Mouse (Mus musculus): ENCODE results near the gene Arhgef3. TPM values are rescaled to one million over a fixed set of nuclear protein-coding genes. Genes with fewer than 3 reads are reported as not detected.

The Arhgef3 gene
- total and polyA plus RNA-seq, 2 experiments from 2014 or later, result 17.9 to 21.4 TPM

DNA sequence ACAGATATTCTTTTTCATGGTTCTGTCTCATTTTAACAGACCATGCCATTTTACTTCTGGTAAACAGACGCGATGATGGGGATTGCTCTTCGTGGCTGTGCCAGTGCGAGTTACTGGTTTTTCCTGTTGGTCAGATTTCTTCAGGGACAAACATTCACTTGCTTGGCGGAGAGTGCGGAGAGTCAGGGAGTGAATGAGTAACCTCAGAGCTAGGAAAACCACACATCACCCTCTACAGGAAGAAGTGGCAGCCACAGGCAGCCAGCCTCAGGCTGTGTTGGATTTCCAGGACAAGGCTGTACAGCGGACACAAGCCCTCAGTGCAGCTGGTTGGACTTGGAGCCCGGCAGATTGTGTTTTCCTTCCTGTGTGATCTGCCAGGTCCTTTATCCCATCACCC is 82.3 kb downstream of the Arhgef3 start:
- 81% methylated on average over 8 of the region's 8 CpGs for WGBS
- no peak overlapping the region for H3K4me2 ChIP-seq (ENCODE audit: low read depth, low read length)
- no peak for ATAC-seq (ENCODE audit: insufficient read depth, low read depth)

DNA sequence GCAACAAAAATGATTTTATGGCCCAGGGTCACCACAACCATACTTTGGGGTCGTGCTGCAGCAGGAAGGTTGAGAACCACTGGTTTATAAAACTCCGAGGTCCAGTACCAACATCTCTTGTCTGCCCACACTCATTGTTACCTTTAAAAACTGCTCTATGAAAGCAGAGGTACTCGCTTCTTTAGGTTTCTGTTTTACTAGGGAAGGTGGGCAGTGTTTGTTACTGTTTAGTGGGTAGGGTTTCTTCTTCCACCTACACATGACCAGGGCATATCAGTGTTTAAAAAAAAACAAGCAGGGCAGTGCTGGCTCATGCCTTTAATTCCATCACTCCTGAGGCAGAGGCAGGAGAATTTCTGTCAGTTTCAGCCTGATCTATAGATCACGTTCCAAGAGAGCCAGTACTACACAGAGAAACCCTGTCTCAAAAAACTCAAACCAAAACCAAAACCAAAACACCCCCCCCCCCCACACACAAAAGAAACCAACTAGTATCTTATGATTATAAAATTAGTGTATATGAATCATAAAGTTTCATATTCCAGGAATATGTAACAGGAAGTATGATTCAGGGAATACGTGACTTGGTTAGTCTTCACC is 83.9 kb downstream of the Arhgef3 start:
- WGBS, result 91% methylated on average over 5 of the region's 5 CpGs
- no peaks in the 10 kb centered on the region for H3K36me3 ChIP-seq (replicated peaks; ENCODE audit: control insufficient read depth, insufficient read depth, low read length)
- H3K9me3 ChIP-seq (replicated peaks; ENCODE audit: control insufficient read depth, low read length), result no peaks in the 10 kb centered on the region
- ATAC-seq (ENCODE audit: insufficient read depth, low read depth), result no peak
- H3K27me3 ChIP-seq (ENCODE audit: control insufficient read depth, insufficient read depth, low read length), result no peaks in the 10 kb centered on the region
- H3K4me3 ChIP-seq (ENCODE audit: low read depth, low read length), result no peak overlapping the region
- H3K4me1 ChIP-seq (ENCODE audit: control insufficient read depth, insufficient read depth), result no peaks in the 10 kb centered on the region
- no peak for TF ChIP-seq EP300 (IDR thresholded peaks at IDR 0.05; ENCODE audit: low read depth)
- no peak for TF ChIP-seq CTCF (IDR thresholded peaks at IDR 0.05; ENCODE audit: low read depth)
- H3K27ac ChIP-seq (ENCODE audit: low read depth), result no peak overlapping the region
- no peak overlapping the region for H3K4me2 ChIP-seq (ENCODE audit: low read depth, low read length)
- no peak for DNase-seq (ENCODE audit: low spot score)
- no peak overlapping the region for H3K9ac ChIP-seq (replicated peaks; ENCODE audit: low read depth, low read length)

More for the DNA sequence above, 82.3 kb downstream of the Arhgef3 start:
- Histone ChIP-seq H3K27ac (ENCODE audit: low read depth) (no peak overlapping the region), H3K4me3 (ENCODE audit: low read depth, low read length) (no peak overlapping the region), H3K4me1 (ENCODE audit: control insufficient read depth, insufficient read depth) (no peaks in the 10 kb centered on the region), H3K36me3 (replicated peaks; ENCODE audit: control insufficient read depth, insufficient read depth, low read length) (no peaks in the 10 kb centered on the region), H3K9me3 (replicated peaks; ENCODE audit: control insufficient read depth, low read length) (no peaks in the 10 kb centered on the region), H3K9ac (replicated peaks; ENCODE audit: low read depth, low read length) (no peak overlapping the region), H3K27me3 (ENCODE audit: control insufficient read depth, insufficient read depth, low read length) (no peaks in the 10 kb centered on the region)
- no peak for DNase-seq (ENCODE audit: low spot score)
- TF ChIP-seq CTCF (IDR thresholded peaks at IDR 0.05; ENCODE audit: low read depth) (no peak), EP300 (IDR thresholded peaks at IDR 0.05; ENCODE audit: low read depth) (no peak)

- no peak overlapping the region for H3K4me2 ChIP-seq (ENCODE audit: low read depth, low read length)
- WGBS, result 69% methylated on average over 3 of the region's 3 CpGs
- no peak overlapping the region for H3K27ac ChIP-seq (ENCODE audit: low read depth)
- no peaks in the 10 kb centered on the region for H3K9me3 ChIP-seq (replicated peaks; ENCODE audit: control insufficient read depth, low read length)
- no peak for DNase-seq (ENCODE audit: low spot score)
- TF ChIP-seq EP300 (IDR thresholded peaks at IDR 0.05; ENCODE audit: low read depth), result no peak
- H3K27me3 ChIP-seq (ENCODE audit: control insufficient read depth, insufficient read depth, low read length), result no peaks in the 10 kb centered on the region
- H3K36me3 ChIP-seq (replicated peaks; ENCODE audit: control insufficient read depth, insufficient read depth, low read length), result no peaks in the 10 kb centered on the region
- H3K9ac ChIP-seq (replicated peaks; ENCODE audit: low read depth, low read length), result no peak overlapping the region
- H3K4me1 ChIP-seq (ENCODE audit: control insufficient read depth, insufficient read depth), result no peaks in the 10 kb centered on the region
- no peak overlapping the region for H3K4me3 ChIP-seq (ENCODE audit: low read depth, low read length)
- ATAC-seq (ENCODE audit: insufficient read depth, low read depth), result no peak
These were observed 84.4 kb downstream of the Arhgef3 start for GRCm38 (mm10) chr14:27199119-27199518.

GRCm38 (mm10) chr14:27199870-27200269 is 85.2 kb downstream of the Arhgef3 start:
- Histone ChIP-seq H3K9me3 (replicated peaks; ENCODE audit: control insufficient read depth, low read length) (no peaks in the 10 kb centered on the region), H3K27ac (ENCODE audit: low read depth) (no peak overlapping the region), H3K36me3 (replicated peaks; ENCODE audit: control insufficient read depth, insufficient read depth, low read length) (no peaks in the 10 kb centered on the region), H3K27me3 (ENCODE audit: control insufficient read depth, insufficient read depth, low read length) (no peaks in the 10 kb centered on the region), H3K4me3 (ENCODE audit: low read depth, low read length) (no peak overlapping the region), H3K9ac (replicated peaks; ENCODE audit: low read depth, low read length) (no peak overlapping the region), H3K4me2 (ENCODE audit: low read depth, low read length) (no peak overlapping the region), H3K4me1 (ENCODE audit: control insufficient read depth, insufficient read depth) (no peaks in the 10 kb centered on the region)
- TF ChIP-seq EP300 (IDR thresholded peaks at IDR 0.05; ENCODE audit: low read depth) (no peak), CTCF (IDR thresholded peaks at IDR 0.05; ENCODE audit: low read depth) (no peak)
- no peak for ATAC-seq (ENCODE audit: insufficient read depth, low read depth)
- DNase-seq (ENCODE audit: low spot score), result no peak
- WGBS, result 95% methylated on average over 11 of the region's 11 CpGs

GRCm38 (mm10) chr14:27200743-27201576 is 86.3 kb downstream of the Arhgef3 start:
- H3K9me3 ChIP-seq (replicated peaks; ENCODE audit: control insufficient read depth, low read length), result no peaks in the 10 kb centered on the region
- H3K4me1 ChIP-seq (ENCODE audit: control insufficient read depth, insufficient read depth), result no peaks in the 10 kb centered on the region
- H3K4me2 ChIP-seq (ENCODE audit: low read depth, low read length), result no peak overlapping the region
- TF ChIP-seq EP300 (IDR thresholded peaks at IDR 0.05; ENCODE audit: low read depth), result no peak
- no peak for TF ChIP-seq CTCF (IDR thresholded peaks at IDR 0.05; ENCODE audit: low read depth)
- H3K27ac ChIP-seq (ENCODE audit: low read depth), result no peak overlapping the region
- DNase-seq (ENCODE audit: low spot score), result no peak
- no peak overlapping the region for H3K4me3 ChIP-seq (ENCODE audit: low read depth, low read length)
- no peaks in the 10 kb centered on the region for H3K36me3 ChIP-seq (replicated peaks; ENCODE audit: control insufficient read depth, insufficient read depth, low read length)
- H3K9ac ChIP-seq (replicated peaks; ENCODE audit: low read depth, low read length), result no peak overlapping the region
- 88% methylated on average over 12 of the region's 12 CpGs for WGBS
- no peak for ATAC-seq (ENCODE audit: insufficient read depth, low read depth)
- H3K27me3 ChIP-seq (ENCODE audit: control insufficient read depth, insufficient read depth, low read length), result no peaks in the 10 kb centered on the region
